Mouse (Mus musculus) thymus, postnatal 10 days (tissue): Measurements from ENCODE around the gene Amigo2.

Experiments used
- DNase-seq, 2 experiments: peaks; one replicate each; pipeline ENCODE4 v3.0.0; 2021; ENCODE audit warnings: low spot score in 2 of 2

Gene Amigo2

DNA sequence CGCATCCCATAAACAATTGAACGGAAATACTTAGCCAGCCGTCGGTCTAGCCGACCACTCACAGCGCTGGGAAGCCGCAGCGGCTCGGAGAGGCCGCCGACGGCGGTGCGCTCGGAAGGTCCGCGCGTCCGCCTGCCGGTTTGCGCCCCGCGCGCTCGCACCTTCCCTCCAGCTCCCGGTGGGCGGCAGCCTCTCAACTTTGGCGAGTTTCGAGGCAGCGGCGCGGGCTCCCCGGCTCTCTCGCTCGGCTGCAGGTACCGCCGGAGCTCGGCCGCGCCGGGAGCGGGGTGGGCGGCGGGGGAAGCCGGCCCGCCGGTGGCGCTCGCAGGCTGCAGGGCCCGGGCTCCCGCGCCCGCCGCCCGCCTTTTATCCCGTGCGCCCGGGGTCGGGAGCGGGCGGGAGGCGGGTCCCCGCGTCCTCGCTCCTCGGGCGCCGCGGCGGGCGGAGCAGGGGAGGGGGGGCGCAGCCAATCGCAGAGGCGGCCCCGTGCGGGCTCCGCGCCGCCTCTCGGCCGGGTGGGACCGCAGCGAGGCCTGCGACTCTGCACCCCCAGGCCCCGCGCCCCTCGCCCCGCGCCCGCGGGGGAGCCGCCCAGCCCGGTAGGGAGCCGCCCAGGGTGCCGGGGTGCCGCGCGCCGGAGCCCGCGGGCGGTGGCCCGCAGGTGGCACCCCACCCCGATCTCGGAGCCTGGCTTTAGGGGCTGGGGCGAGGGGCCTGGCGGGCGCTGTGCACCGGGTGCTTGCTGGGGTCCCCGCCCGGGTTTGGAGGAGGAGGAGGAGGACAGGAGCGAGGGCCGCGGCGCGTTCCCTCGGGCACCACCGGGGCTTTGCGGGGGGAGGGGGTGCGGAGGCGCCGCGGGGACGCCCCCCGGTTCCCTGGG is at the start of gene Amigo2, which contains the start of gene Pced1b:
TSS of gene Amigo2 (minus strand) at position 377 of the 880 bp plus-strand sequence.
TSS of gene Pced1b (plus strand) at position 197 of the 880 bp plus-strand sequence.
- DNase-seq, result peak; percentile 51 to 55

DNA sequence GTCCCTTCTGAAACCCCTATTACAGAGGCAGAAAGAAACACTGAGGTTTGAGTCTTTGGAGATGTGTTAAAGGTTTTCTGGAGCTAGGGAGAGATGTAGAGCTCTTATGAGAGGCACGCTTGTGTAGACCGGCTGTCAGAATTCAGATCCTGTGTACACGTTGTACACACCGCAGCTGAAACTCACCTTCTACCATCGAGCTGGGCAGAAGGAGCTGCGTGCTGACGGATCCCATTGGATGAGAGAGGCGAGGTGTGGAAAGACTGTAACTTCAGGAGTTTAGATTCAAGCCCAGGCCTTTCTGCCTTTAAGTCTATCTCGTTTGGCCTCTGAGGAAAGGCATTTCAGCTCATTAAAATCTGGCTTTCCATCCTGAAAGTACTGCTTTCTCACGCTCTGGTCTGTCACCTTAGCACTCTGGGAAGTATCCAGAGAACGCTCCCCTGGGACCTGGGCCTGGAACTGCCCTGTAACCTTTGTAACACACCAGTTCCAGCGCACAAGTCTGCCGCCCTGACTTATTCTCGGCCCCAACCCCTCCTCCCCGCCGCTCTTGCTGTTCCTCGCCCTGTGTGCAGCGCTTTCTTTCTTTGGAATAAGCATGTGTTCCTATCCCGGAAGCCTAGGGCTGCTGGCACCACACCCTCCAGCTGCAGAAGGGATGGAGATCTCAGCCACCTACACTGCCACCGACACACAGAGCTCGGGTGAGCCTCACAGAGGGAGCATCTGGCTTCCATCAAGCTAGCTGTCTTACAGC is 44.4 kb upstream of the Amigo2 start:
- DNase-seq, result no peak

DNA sequence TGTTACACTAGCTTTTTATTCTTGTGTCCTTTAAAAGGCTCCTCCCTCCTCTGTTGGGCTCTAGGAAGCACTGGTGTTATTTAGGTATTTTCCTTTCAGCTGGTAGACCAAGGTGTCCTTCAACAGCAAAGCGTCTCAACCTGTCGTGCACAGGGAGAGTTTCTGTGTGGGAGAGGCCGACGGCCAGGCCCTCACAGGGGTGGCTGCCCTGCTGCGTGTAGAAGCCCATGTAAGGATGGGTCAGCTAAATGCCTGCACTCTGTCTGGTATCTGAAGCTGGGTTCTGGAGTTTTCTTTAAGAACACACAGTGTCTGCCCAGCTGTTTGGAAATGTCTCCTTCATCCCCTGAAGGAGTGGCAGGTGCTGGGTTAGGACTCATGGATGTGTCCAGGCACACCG is 43.3 kb upstream of the Amigo2 start:
- no peak for DNase-seq

DNA sequence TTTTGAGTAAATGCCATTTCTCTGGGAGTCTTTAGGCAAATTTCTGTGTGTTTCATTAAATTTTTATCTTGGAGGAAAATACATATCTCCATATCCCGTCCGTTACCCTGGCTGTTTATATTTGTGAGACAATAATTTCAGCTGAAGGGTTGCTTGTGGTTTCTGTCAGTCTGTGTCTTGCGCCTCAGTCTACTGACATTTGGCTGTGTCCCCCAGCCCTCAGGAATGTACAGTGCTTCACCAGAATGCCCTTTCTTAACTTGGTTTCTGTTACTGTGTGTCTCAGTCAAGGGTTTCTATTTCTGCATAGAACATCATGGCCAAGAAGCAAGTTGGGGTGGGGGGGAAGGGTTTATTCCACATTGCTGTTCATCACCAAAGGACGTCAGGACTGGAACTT is 42.1 kb upstream of the Amigo2 start:
- DNase-seq, result no peak

DNA sequence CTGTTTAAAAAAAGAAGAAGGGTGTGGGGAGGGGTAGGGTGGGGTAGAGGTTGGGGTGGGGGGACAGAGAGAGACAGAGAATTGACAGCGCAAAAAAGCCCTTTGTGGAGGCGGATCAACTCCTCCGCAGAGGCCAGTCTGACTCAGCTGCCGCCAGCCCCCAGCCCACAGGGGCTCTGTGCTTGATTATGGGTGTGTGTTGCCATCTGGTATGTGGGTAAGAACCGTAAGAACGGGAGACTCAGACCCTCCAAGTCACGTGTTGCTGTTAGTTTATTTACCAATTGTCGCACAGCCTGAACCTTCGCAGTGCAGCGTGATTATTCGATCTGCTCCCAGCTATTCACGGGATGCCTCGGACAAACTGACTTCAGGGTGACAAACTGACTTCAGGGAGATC is 41.6 kb upstream of the Amigo2 start:
- DNase-seq, result no peak

DNA sequence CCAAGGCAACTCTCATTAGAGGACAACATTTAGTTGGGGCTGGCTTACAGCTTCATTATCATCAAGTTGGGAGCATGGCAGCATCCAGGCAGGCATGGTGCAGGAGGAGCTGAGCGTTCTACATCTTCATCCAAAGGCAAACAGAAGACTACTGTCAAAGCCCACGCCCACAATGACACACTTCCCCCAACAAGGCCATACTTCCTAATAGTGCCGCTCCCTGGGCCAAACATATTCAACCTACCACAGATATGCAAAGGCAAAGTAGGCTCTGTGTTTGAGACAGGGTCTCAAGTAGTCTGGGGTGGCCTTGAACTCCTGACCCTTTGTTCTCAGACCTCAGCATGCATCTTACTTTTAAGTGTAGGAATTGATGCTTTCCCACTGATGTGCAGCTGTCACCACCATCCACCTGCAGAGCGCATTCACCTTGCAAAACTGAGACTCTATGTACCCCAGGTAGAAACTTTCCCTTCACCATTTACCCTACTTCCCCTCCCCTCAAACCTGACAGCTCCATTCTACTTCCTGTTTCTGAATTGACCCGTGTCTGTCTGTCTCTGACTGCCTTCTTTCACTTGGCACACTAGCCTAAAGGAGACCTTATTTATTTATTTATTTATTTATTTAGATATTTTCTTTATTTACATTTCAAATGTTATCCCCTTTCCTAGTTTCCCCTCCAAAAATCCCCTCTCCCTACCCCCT is 40.5 kb upstream of the Amigo2 start:
- DNase-seq, result no peak

DNA sequence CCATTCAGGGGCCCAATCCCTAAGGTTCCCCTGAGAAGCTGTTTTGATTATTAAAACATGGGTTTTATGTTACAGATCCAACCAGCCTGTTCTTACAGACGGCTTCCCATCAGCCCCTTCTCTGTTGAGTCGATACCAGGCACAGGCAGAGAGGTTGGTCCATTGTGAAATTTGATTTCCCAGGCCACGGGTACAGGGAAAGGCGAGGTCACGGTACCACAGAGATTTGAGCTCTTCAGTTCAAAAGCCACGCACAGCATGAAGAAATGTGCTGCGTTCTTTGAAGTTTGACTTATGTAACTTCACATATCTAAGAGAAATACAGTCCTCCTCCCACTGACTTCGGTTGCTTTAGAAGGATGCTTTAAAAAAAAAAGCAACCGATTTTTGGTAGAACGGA is 39.6 kb upstream of the Amigo2 start:
- no peak for DNase-seq

DNA sequence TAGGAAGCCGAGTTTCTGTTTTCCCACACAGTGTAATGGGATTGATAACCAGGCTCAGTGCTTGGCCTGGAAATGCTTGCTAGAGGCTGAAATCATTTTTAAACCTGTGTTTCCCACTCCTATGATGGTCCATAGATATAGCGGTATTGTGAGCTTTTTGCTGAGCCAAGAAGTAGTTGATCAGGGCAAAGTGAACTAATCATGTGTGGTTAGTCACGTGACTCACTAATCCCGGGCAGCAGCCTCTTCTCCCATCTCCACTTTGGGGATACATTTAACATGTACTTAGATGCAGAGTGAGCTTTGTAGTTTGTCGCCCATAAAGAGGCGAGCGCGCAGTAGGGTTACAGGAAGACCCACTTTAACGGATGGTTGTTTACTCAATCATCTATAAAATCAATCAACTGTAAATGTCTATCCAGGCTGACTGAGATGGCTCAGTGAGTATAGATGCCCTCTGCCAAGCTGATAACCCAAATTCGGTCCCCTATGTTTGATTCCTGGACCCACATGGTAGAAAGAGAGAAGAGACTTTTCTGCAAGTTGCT is 38.7 kb upstream of the Amigo2 start:
- DNase-seq, result no peak

DNA sequence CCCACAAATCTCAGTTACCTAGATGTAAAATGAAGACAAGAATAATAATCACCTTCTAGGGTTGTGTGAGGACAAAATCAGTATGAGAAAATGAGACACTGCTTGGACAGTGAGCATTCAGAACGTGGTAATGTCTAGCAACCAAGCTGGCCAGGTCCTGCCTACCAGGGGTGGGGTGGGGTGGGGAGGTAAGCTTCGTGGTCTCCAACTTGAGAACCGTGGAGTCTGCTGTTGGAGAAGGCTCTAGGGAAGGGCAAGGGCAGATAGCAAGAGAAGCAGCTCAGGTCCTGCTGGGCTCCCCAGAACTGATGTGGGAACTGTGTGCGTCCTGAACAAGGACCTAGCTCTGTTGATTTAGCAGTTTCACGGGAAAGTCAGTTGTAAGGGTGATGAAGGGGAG is 37.1 kb upstream of the Amigo2 start:
- no peak for DNase-seq

DNA sequence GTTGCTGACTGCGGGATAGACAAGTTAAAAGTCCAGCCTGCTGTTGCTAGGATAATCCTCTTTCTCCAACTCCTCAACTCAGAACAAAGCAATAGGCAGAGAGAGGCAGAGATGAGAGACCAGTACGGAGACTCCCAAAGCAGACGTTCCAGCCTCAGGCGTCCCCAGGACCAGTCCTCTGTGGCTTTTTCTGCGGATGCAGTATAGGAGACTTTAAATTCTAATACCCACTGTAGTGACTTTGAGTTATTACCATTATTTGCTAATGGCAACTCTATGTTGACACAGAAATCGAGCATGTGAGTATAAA is 35.4 kb upstream of the Amigo2 start:
- DNase-seq, result no peak

DNA sequence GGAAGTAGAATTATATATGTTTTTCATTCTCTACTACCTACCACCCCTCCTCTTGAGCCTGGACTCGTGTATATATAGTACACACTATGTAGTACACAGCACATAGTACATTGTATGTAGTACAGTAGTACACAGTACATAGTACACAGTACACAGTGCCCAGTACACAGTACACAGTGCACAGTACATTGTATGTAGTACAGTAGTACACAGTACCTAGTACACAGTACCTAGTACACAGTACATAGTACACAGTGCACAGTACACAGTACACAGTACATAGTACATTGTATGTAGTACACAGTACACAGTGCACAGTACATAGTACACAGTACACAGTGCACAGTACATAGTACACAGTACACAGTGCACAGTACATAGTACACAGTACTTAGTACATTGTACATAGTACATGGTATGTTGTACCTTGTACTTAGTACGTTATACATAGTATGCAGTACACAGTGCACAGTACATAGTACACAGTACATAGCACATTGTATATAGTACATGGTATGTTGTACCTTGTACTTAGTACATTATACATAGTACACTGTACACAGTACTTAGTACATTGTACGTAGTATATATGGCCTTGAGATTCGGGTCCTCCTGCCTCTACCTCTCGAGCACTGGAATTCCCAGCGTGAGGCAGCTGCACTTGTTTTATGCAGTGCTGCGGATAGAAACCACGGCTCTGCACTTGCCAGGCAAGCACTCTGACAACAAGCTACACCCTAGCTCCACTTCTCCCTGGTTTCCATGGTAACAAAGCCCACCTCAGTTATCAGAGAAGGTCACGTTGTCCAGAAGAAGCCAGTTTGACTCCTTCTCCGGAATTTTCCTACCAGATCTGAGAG is 34.9 kb upstream of the Amigo2 start:
- no peak for DNase-seq

DNA sequence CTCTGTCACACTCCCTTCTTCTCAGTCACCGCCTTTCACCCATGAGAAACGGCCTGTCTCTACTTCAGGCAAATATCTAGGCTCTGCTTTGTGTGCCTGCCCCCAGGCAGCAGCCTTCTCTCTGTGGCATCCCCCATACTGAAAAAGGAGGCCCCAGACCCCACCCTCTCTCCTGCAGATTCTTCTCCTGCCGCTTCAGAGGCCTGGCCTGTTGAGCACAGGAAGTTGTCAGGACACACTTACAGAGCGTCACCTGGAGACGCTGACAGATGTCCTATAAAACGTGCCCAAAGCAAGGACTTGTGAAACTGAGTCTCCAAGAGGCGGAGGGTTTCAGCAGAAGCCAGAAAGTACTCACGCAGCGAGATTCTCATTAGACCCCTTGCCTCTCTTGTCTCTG is 33.7 kb upstream of the Amigo2 start:
- no peak for DNase-seq

DNA sequence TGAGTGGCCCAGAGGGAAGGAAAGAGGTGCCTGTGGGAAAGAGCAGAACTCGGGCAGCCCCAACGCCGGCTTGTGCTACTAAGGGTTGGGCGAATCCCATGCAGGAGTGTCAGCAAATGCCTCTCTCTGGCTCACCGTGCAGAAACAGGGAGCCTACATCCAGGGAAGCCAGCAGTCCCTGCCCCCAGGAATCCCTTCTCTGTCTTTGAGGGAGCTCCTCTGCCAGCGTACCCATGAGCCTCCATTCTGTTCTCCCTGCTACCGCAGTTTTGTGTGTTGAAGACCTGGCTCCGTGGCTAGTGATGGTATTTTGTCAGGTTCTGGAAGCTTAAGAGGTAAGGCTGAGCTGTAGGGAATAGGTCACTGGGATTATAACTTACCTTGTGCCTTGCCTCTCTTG is 33.0 kb upstream of the Amigo2 start:
- DNase-seq, result no peak

DNA sequence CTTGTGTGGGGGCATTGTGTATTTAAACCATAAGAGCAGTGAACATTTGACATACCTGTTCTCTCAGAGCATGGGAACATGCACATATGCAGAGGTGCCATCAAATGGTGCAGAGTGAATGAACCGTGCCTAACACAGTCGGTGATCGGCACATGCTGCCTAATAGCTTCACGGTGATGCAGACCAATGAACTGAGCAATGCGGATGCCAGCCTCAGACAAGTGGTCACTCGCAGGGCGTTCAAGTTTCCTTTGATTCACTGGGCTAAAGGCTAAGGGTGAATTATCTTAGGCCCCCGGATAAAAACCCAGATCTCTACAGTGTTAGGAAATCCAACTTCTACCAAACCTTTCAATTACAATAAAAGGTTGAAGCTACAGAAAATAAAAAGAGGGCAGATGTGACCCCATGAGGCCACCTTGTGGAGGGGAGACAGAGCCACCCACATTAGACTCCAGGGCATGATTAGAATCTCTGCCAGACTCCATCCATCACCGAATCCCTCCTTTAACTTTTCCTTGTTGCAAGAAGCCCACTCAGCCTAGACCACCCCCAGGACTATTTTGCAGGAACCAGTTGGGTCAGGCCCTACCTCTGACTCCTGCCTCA is 31.4 kb upstream of the Amigo2 start:
- DNase-seq, result no peak

DNA sequence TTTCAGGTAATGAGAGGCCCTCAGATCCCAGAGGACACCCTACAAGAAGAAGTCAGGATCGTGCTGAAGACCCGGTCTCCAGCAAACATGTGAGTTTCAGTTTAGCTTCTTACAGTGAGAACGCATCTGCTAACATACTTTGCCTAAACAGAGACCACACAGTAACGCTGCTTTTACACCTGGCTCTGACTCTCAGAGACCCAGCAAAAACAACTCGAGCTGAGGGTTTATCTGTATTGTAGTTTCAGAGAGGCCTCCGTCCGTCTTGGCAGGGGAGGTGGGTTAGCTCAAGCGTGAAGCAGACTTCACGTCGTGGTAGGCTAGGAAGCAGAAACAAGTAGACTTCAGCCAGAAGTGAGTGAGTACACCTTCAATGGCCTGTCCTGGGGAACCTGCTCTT is 30.2 kb upstream of the Amigo2 start:
- DNase-seq, result no peak

DNA sequence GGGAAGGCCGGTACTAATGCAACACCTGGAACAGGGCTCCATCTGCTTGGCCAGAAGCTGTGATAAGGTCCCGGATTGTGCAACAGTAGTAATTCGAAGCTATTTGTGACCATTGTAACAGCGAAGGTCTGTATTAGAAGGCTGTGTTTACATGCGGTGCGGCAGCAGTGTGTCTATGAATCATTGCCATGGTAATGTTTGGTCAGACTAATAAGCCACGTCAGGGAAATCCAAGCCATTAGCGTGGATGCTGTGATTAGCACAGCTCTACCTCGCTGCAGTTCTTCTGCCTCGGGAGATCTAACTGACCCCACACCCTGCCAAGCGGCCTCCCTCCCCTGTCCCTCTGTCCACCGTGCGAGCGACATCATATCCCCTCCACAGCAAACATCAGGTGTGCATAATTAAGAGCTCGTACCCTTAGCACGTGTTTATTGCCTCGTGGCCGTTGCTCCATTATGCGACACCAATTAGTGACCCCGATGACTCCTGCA is 29.6 kb upstream of the Amigo2 start:
- DNase-seq, result no peak

DNA sequence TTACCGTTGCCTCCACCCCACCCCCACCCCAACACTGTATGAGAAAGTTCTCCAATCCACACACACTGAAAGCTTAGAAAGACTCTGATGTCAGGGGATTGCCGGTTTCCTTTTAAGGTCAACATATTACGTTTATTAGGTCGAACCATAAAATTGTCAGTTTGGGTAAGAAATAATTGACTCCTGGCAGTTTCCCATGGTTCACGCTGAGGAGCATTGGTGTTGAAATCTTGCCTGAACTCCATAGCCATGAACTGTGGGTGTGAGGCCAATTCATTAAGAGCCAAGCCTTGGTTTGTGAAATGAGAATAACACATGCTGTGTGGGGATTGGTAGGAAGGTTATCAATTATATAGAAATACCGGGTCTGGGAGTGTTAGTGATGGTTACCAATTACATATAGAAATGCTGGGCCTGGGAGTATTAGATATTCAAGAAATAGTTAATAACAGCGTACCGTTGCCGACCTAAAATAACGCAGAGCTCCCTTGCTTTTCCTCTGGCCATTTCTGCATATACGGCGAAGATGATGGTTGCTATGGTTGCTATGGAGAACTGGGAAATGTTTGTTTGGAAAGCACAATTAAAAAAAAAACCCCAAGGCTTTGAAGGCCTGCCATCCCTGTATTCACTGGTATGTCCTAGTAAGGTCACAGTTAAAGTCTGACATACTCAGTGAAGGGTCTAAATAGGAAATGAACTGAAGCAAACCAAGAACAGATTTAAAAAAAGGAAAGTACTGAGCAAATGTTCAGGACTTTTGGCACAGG is 28.7 kb upstream of the Amigo2 start:
- DNase-seq, result no peak

DNA sequence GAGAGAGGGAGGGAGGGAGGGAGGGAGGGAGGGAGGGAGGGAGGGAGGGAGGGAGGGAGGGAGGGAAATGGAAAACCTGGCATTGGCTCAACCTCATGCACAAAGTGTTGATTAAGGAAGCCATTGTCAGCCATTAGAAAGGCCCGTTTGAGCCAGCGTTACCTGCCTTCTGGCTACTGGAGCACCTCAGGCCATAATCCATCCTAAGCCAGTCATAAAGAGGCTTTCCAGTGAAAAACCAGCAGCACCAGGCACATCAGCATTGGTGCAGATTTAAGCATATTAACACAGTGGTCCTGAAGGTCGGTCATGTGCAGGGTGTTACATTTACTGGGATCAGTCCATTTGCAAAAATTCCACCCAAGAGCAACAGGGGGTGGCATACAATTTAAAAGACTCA is 25.7 kb upstream of the Amigo2 start:
- DNase-seq, result no peak

DNA sequence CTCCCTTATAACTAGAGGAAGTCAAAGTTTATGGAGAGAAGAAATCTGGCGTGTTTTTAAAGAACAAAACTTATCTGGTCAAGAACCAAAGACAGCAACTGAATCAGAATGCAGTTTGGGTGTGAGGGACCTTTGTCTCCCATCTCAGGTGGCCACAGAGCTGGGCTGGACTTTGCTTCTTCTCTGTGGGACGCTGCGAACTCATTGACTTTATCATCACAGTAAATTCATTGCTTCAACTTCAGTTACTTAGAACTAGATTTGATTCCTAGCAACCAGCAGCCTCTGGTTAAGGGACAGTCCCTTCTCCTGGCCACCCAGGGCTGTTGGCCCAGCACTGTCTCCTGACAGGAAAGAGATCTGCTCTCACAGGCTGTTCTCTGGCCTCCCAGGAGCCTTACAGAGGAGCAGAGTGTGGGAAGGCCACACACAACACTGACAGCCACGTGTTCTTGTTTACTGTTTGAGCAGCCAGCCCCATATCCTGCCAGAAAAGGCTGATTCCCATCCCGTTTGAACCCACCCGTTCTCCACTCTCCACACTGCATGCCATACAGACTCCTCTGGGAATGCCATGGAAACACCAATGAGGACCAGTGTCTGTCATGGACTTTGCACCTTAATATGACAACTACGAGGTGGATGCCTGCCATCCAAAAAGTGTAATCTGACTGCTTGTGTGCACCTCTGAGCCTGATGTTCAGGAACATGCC is 25.1 kb upstream of the Amigo2 start:
- DNase-seq, result no peak
